Mouse (Mus musculus) ES-E14 (cell line): Measurements from ENCODE around the gene Cpped1. TPM values are rescaled to one million over a fixed set of nuclear protein-coding genes. Genes with fewer than 3 reads are reported as not detected.

Source experiments
- DNase-seq: peaks from one replicate; pipeline ENCODE4 v3.0.0-alpha.2; 2013; ENCODE audit warnings: low read depth, low spot score
- H3K27ac ChIP-seq: 2 replicates; pipeline ENCODE4 v1.5.1; 2012; ENCODE audit warnings: low read depth, mild to moderate bottlenecking, low read length, moderate library complexity, mixed read lengths; ENCODE audit not compliant: poor library complexity, insufficient read depth, severe bottlenecking
- H3K36me3 ChIP-seq: 2 replicates; pipeline ENCODE4 v1.6.1; 2012; ENCODE audit warnings: mild to moderate bottlenecking, low read length, moderate library complexity, mixed read lengths; ENCODE audit not compliant: control insufficient read depth, poor library complexity, insufficient read depth, severe bottlenecking
- H3K4me1 ChIP-seq, 2 experiments: fragments of 150-350 bp in 1 of 2; sonication (generic) in 1 of 2; 2 replicates each; pipeline ENCODE4 v1.6.1; 2012; ENCODE audit warnings: low read length in 2 of 2, mild to moderate bottlenecking in 1 of 2, mixed read lengths in 1 of 2; ENCODE audit not compliant: control insufficient read depth in 2 of 2, insufficient read depth in 2 of 2, poor library complexity in 1 of 2
- H3K4me3 ChIP-seq, 2 experiments: fragments of 150-350 bp in 1 of 2; sonication (generic) in 1 of 2; 2 replicates each; pipeline ENCODE4 v1.5.1; 2012; ENCODE audit warnings: low read length in 2 of 2, low read depth in 1 of 2, mild to moderate bottlenecking in 1 of 2, mixed read lengths in 1 of 2; ENCODE audit not compliant: insufficient read depth in 1 of 2, poor library complexity in 1 of 2, severe bottlenecking in 1 of 2
- H3K9ac ChIP-seq: 2 replicates; pipeline ENCODE4 v1.6.1; 2012; ENCODE audit warnings: low read depth, mild to moderate bottlenecking, low read length, mixed read lengths; ENCODE audit not compliant: poor library complexity, insufficient read depth, severe bottlenecking
- H3K9me3 ChIP-seq: fragments of 150-350 bp; sonication (generic); 2 replicates; pipeline ENCODE4 v1.6.1; 2012; ENCODE audit warnings: low read depth, mild to moderate bottlenecking, low read length; ENCODE audit not compliant: control insufficient read depth, insufficient read depth
- CHD2 ChIP-seq: IDR thresholded peaks from 2 replicates; pipeline ENCODE4 v1.6.1; 2014; ENCODE audit warnings: mild to moderate bottlenecking, low read depth, low read length, inconsistent platforms
- HCFC1 ChIP-seq: IDR thresholded peaks from 2 replicates; pipeline ENCODE4 v1.6.1; 2012; ENCODE audit warnings: low read length, inconsistent platforms, borderline replicate concordance; ENCODE audit not compliant: insufficient read depth
- MAFK ChIP-seq: IDR thresholded peaks from 2 replicates; pipeline ENCODE4 v1.6.1; 2014; ENCODE audit warnings: mild to moderate bottlenecking, low read depth, low read length, inconsistent platforms; ENCODE audit not compliant: insufficient read depth
- ZC3H11A ChIP-seq: IDR thresholded peaks from 2 replicates; pipeline ENCODE4 v1.6.1; 2012; ENCODE audit warnings: low read depth, mild to moderate bottlenecking, inconsistent platforms, low read length, borderline replicate concordance
- ZNF384 ChIP-seq: IDR thresholded peaks from 2 replicates; pipeline ENCODE4 v1.6.1; 2012; ENCODE audit warnings: low read depth, low read length, inconsistent platforms
- in situ Hi-C, 2 experiments: fragments of 600-800 bp; cut with MboI; formaldehyde crosslinking; loops; one replicate each; pipeline ENCODE4 v1.15.1; 2025; ENCODE audit warnings: low sequenced_read_pairs in 2 of 2, inconsistent platforms in 1 of 2; ENCODE audit not compliant: unreplicated experiment in 2 of 2
- total RNA-seq: library from RNA; depleted of rRNA; stranded (reverse); fragments of 300-350 nt; gene quantifications from 2 replicates; pipeline ENCODE4 v1.2.3, GENCODE M21; 2012

The Cpped1 gene
- total RNA-seq, 1 experiment, result 10.8 TPM

DNA sequence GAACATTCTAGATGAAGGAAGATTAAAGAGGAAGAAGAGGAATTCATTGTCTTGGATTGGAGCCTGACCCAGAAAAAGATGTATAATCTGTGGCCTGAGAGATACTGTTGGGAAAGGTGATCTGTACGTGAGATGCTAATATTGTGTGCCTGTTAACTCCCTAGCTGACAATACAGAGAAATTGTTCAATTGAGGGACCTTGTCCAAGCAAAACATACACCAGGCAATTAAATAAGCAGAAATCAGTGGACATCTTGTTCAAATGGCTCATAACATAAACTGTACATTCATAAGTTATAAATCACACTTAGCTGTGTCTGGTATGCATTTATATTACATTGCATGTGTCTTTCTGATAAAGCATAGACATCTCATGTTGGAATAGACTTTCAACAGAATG, 134.9 kb downstream of the Cpped1 start:
- Histone ChIP-seq H3K36me3 (no peaks in the 10 kb centered on the region), H3K4me3 (no peak overlapping the region), H3K9me3 (no peaks in the 10 kb centered on the region; the same call in 1 of the 2 replicates), H3K9ac (no peak overlapping the region), H3K27ac (no peak overlapping the region), H3K4me1 (no peaks in the 10 kb centered on the region)
- in situ Hi-C loops, result no loop called here
- no peak for TF ChIP-seq CHD2
- no peak for TF ChIP-seq MAFK
- no peak for TF ChIP-seq ZNF384
- no peak for TF ChIP-seq HCFC1
- TF ChIP-seq ZC3H11A, result no peak
- DNase-seq, result no peak

DNA sequence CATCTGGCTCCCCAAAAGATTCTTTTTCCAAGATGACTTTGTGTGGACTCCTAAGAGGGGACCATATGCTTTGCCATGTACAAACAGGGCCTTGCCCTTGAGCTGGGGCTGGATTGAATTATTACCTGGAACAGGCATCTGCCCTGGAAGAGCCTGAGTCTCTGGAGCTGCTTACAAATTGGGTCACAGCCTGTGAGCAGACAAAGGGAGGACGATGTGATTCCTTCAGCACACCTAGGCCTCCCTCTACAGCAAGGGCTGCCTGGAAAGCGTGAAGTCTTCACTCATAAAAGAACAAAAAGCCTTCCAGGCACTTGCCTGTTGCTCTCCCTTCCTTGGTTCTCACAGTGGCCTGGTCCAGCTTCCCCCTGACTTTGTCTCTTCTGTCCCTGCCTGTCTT, 136.9 kb downstream of the Cpped1 start:
- no peaks in the 10 kb centered on the region for H3K36me3 ChIP-seq
- TF ChIP-seq MAFK, result no peak
- no peak for TF ChIP-seq ZC3H11A
- TF ChIP-seq ZNF384, result no peak
- no peak for TF ChIP-seq HCFC1
- TF ChIP-seq CHD2, result no peak
- no peak overlapping the region for H3K4me3 ChIP-seq
- no peaks in the 10 kb centered on the region; the same call in 1 of the 2 replicates for H3K9me3 ChIP-seq
- DNase-seq, result no peak
- in situ Hi-C loops, result no loop called here
- no peak overlapping the region for H3K9ac ChIP-seq
- H3K4me1 ChIP-seq, result no peaks in the 10 kb centered on the region
- H3K27ac ChIP-seq, result no peak overlapping the region

DNA sequence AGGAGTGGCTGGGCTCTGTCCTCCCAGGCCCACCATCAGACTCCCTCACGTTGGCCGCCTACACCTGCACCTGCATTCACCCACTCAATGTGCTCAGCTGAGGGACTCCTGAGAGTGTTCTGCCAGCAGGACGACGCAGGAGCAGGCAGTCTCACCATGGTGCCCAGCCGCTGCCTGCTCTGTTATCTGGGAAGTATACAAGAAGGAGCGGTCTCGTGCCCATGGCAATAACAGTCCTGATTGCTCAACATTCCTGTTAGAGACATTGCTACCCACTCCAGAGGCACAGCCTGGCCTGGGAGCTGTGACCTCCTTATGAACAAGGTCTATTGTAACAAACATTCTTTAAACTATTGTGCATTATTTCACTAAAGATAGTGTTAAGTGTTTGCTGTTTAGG, 151.3 kb downstream of the Cpped1 start:
- DNase-seq, result no peak
- Histone ChIP-seq H3K27ac (no peak overlapping the region), H3K4me3 (no peak overlapping the region), H3K9ac (no peak overlapping the region), H3K4me1 (no peaks in the 10 kb centered on the region; a peak in 1 of 4 replicates), H3K36me3 (no peaks in the 10 kb centered on the region), H3K9me3 (no peaks in the 10 kb centered on the region)
- TF ChIP-seq HCFC1 (no peak), CHD2 (no peak), ZNF384 (no peak), MAFK (no peak), ZC3H11A (no peak)
- in situ Hi-C loops, result no loop called here

DNA sequence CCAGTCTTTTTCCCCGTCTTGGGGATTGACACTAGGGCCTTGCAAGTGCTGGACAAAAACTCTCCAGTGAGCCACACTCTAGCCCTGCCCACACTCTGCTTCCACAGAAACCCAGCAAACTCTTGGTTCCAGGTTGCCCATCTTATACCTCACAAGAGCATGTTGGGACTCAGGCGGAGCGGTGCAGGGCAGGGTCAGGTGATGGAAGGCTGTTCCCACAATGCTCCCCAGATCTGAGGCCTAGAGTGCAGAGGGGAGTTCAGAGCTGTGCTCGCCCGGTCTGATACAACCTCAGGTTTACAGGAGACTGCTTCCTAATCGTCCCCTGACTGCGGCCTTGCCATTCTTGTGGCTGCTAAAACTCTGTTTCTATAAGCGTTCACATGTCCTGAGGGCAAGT, 151.8 kb downstream of the Cpped1 start:
- Histone ChIP-seq H3K27ac (no peak overlapping the region), H3K9ac (no peak overlapping the region), H3K4me3 (no peak overlapping the region), H3K9me3 (no peaks in the 10 kb centered on the region), H3K4me1 (no peaks in the 10 kb centered on the region; a peak in 1 of 4 replicates), H3K36me3 (no peaks in the 10 kb centered on the region)
- no peak for DNase-seq
- TF ChIP-seq ZC3H11A (no peak), CHD2 (no peak)
- in situ Hi-C loops, result no loop called here

DNA sequence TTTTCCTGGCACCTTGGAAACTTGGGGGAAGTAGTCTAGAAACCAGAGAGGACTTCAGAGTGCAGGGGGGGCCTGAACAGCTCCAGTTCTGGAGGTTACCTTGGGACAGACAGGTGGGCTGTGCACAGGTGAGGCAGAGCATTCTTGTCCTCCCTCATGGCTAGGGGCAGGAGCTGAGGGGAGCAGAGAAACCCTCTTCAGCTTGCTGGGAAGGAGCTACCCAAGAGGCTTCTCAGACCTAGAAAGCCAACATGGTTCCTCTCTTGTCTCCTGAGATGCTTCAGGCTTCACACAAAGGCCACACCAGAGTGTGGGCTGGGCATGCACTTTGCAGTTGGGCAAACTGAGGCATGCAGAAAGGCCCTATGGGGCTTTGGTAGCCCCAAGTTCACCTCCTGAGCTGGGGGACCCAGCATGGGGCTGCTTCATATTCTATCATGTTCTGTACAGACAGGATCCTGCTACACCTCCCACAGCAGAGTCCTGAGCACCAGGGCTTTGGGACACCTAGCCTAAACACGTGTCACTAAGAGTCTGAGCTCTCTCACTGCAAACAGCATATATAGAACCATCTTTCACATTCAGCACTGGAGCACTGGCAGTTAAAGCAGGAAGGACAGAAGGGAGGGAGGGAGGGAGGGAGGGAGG, 152.5 kb downstream of the Cpped1 start:
- Histone ChIP-seq H3K36me3 (no peaks in the 10 kb centered on the region), H3K27ac (no peak overlapping the region), H3K9ac (no peak overlapping the region), H3K9me3 (no peaks in the 10 kb centered on the region), H3K4me3 (no peak overlapping the region), H3K4me1 (no peaks in the 10 kb centered on the region; a peak in 1 of 4 replicates)
- DNase-seq, result no peak
- no peak for TF ChIP-seq HCFC1
- no peak for TF ChIP-seq ZNF384
- no peak for TF ChIP-seq ZC3H11A
- TF ChIP-seq MAFK, result no peak
- no peak for TF ChIP-seq CHD2
- in situ Hi-C loops, result no loop called here
